Mouse (Mus musculus) hindlimb bud, embryonic 11.5 days (tissue): ENCODE data around the gene Rps6kc1.

Source experiments
- DNase-seq: peaks from one replicate; pipeline ENCODE4 v3.0.0-alpha.2; 2012; ENCODE audit warnings: low read depth, low spot score; ENCODE audit errors: extremely low spot score

The Rps6kc1 gene

DNA sequence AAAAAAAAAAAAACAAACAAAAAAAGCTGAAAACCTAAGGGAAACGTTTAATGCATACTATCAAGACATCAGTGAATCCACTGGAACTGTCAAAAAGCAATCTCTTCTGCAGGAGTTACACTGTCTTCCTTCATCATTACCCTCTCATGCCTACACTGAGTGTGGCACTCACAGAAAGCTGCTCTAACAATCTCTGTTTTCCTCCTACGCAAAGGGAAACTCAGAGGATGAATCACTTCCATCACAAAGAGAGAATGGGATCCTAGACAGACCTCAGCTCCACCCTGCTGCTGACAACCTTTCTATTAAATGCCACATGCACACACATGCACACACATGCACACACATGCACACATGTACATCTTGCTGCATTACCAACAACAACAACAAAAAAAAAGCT, 75.5 kb downstream of the Rps6kc1 start:
- no peak for DNase-seq

DNA sequence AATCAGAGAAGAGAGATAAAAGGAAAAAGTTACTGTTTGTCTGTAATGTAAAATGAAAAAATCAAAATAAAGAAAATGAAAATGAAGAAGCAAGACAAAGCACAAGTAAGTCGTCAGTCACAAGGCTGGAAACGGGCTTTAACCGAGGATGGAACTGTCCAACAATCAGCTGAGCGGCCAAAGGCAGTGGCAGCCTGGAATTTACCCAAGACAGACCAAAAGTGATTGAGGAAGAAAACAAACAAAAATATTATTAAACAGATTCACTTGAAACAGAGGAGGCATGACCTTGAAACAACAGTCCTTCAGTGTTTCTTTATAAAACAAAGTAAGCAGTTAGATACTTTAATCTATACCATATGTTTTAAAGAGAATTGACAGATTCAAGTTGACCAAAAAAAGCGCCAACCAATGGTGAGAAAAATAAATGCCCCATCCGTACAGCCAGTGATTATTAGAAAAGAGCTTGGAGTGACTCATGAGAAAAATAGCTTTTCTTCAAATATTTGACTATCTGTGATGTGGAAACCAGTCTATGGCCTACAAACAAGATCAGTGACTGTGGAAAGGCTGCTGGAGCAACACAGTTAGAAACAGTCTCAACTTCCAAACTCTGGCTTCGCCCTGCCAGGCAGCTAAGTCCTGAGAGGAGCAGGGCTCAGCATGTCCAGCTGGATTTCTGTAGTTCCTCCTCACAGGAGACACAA, 77.2 kb downstream of the Rps6kc1 start:
- no peak for DNase-seq

DNA sequence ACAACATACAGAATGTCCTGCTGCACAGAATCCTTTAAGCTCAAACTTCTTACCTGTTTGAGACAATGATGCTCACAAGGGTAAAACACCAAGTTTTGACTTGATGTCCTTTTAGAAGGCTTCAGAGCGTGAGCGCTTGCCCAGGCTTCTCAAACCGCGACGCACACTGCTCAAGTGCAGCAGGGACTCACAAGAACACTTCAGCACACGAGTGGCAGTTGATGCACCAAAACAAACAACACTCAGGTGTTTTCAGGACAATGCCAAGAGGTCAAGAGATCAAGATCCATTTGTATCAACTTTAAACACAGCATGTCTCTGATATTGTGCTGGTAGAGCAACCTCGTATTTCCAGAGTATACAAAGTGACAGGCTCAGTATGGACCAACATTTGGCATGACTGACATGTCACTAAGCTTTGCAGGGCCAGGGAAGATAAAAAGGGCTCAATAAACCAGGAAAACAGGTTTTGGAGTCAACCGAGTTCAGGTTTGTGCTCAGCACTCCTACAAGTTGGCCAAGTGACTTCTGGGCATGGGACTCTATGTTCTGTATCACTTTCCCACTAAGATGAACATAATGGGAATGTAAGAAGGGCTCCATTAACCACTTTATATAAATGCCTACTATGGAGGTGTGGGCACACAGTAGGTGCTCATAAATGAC, 78.5 kb downstream of the Rps6kc1 start:
- DNase-seq = no peak

DNA sequence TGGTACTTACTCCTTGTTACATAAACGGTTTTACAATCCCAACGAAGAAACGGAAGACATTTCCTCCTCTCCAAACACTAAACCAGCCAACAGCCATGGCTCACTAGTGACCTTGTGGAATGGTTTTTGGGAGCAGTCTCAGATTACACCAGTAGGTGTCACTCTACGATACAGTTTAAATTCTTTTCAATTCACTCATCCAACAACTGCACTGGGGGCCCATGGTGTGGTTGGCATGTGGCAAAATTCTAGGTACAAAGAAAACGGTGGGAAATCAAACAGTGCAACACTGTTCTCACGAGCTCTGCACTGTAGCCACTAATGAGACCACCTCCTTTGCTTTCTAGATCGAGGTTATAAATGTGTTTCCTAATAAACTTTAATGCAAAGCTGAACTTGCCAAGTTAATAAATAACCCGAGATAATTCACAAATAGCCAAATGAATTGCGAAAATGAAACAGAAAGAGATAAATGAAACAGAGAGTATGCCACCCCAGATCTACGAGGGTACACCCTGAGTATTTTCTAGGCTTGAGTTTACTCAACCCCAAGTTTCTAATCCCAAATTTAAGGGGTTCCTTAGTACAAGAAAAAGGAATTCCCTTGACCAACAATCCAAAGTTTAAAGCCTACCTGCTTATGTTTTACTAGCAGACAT, 79.6 kb downstream of the Rps6kc1 start:
- peak; percentile 67 for DNase-seq

DNA sequence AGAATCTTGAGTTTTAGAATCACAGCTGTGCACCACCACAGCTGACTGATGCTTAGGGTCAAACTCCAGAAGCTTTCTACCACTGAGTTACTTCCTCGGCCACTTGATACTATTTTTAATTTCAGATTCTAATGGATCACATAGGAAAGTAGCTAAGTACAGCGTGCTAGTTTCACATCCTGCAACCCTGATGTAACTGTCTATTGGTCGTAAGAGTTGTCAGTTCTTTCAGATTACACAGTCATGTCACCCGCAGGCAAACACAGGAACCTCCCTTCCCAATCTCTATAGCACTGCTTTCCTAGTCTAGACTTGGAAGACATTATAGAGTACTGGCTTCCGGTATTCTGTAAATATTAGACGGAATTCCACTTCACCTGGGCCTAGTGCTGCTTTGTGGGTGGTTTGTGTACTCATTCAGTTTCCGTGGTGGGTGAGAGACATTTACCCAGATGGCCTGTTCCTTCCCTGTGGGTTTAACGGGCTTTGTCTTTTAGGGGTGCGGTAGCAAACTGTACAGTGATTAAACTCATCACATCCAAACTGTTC, 85.0 kb downstream of the Rps6kc1 start:
- no peak for DNase-seq

DNA sequence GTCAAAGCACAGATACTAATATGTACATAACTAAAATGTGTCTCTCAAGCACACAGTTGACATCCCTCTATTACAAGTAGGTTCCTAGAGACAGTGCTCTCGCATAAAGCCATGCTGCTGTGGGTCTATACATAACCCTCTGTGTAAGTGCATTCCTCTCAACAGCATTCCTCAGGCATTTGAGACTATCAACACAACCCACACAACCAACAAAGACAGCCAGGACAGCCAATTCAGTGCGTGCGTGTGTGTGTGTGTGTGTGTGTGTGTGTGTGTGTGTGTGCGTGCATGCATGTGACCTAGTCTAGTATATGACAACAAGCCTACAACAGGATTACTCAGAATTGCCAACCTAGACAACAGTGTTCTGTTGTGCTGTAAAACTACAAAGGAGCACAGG, 87.8 kb downstream of the Rps6kc1 start:
- DNase-seq = no peak

DNA sequence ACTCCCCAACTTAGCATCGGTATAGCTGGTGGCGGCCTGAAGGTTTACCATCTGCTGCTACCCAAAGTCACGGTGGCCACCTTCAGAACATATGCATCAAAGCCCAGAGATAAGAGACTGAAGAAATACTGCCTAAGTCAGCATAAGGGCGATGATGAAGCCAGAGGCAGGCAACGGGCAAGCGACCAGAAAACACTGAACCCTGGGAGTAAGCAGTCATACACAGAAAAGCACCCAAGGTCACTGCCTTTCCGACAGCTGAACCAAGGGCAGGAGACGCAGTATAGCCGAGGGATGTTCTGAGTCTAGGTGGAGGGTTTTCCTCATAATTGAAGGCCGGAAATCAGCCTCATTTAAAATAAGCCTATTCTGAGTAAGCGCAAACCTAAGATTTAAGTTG, 95.4 kb downstream of the Rps6kc1 start:
- DNase-seq = no peak

DNA sequence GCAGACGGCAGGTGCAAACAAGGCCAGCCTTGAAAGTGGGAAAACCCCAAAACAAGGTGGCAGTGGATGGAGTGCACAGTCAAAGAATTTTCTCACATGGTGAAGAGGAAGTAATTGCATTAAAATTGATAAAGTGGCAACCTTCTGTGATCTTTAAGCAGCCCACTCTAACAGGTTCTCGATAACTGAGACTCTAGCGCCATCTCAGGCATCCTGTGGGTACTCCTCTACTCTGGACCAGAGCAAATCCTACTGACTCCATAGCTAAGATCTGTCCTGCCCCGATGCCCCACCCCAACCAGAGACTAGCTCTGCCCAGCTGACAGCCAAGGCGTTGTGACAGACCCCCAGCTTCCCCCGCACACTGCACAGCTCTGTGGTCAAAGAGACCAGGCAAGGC, 101.2 kb downstream of the Rps6kc1 start:
- no peak for DNase-seq

DNA sequence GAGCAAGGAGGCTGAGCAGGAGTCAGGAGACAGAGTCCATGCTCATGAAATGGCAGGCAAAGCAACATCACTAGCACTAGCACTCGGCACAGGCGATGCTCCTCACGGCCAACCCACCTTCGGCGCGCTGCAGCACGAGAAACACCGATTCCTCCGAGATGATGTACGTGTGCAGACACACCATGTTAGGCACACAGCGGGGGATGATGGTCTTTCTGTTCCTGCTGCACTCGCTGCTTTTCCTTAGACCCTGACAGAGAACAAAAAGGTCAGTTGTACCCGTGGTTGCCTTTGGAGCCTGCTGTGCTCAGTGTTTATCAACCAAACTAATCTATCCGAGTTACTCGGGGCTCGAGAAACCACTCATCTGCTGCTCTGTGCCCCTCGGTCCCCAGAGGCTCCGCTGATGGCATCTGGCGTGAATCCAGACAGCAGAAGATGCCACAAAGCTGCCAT, 102.8 kb downstream of the Rps6kc1 start:
- DNase-seq = no peak

DNA sequence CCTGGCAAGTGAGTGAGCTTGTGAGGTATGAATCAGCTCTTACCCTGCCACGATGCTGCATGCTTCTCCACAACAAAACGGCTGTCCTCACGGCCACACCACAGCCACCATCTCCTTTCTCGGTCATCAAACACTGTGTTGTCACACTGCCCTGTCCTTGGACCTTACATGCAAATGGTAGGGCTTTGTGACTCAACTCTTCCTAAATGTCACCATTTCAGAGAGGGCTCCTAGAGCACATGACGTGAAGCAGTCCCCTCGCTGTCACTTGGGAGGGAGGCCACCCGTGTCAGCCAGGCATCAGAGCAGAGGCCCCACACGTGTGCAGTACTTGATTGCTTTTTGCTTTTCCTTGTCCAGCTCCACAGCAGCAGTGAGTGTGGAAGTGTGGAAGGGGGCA, 104.8 kb downstream of the Rps6kc1 start:
- no peak for DNase-seq

DNA sequence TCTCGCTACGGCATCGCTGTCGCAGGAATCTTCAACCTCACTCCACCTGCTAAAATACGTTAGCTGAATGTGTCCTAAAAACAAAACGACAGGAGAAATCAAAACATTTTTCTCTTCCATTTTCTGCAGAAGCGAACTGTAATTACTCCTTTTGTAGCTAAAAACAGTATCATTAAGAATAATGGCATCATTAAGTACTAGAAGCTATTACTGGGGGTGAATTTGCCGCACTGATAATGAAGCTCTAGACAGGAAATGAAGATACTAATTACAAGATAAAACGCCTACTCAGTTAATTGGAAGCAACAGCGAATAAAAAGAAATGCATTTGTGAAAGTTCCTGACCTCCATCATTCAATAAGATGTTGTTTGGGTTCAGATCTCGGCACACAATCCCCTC, 112.9 kb downstream of the Rps6kc1 start:
- no peak for DNase-seq

DNA sequence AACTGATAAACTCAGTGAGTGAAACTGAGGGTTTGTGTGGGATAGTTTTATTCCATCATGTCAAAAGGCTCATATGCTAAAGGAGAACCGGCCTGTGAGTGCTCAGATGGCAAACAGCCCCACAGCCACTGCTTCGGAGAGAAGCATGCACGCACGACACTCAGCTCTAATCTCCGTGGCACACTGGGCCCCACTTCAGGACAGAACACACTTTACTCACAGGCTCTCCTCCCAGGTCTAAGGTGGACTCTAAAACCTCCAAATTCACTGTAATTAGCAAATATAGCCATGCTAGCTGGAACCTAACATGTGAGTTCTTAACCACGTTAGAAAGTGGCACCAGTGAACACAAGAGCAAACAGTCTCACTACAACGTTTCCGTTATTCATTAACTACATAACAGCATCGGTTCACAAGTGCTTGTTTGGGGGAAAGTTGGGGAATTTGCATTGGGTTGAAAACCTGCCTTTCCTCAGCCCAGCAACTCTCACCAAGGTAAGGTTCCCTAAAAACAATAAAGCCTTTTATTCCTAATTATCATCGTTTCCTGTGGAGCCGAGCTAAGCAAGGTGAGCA, 114.0 kb downstream of the Rps6kc1 start:
- no peak for DNase-seq

DNA sequence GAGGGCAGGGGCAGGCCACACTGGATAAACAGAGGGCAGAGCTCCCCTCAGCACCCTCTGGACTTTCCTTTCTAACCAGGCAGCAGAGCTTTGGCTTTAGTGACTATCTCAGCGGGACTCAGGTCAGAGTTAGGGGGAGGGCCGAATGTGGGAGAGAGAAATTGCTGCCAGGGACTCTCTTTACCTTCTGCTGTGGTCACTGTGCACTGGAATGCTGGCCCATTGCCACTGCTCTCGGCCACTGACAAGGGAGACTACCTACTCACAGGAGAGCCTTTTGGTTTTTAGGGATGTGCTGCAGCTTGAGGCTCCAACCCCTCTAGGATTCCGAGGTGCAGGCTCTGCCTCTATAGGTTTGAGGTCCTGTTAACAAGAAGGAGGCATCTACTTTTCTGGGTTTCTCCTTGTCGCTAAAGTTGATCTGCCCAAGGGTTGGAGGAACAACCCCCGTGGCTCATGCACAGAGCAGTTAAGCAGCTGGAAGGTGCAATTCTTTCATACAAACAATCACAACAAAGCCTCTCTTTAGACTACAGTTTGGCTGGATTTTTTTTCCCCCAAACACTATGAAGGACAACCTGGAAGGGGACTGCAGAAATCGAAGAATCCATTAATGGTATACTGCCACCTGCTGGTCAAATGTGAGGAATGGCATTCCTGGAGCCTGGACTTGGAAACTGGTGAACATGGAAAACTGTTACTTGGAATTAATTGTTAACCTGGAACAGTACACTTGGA, 114.7 kb downstream of the Rps6kc1 start:
- DNase-seq = peak; percentile 61

DNA sequence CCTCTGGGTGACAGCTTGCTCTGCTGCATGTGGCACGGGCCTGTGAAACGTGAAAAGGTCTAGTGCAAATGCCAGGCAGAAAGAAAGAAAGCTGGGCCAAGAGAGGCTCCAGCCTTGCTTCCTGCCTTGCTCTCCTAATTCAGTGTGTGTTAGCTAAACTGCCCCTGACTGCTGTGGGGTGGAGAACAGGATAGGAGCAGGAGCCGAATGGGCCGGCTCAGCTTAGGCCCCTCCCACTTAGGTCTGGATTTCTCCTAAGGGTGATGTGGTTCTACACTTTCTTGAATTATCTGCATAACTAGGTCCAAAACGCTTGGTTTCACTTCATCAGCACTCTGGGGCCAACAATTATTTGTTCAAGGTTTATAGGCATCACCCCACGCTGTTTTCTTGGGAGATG, 119.9 kb downstream of the Rps6kc1 start:
- DNase-seq = no peak

DNA sequence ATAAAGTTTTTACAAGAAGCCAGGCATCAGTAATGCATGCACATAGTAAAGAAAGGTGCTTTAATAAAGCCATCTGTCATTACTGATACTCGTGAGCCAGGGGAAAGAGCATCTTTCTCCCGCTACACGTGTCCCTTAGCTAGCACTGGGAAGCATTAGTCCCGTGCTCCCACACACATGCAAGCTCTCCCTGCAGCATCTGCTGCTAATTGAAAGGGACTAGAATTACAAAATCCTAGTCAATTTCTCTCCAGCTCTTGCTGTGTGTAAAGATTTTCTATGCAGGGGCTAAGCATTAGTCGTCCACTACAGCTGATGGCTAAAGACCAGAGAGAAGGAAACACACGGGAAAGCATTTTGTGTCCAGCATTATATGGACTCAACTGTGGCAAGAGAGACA, 120.8 kb downstream of the Rps6kc1 start:
- no peak for DNase-seq

DNA sequence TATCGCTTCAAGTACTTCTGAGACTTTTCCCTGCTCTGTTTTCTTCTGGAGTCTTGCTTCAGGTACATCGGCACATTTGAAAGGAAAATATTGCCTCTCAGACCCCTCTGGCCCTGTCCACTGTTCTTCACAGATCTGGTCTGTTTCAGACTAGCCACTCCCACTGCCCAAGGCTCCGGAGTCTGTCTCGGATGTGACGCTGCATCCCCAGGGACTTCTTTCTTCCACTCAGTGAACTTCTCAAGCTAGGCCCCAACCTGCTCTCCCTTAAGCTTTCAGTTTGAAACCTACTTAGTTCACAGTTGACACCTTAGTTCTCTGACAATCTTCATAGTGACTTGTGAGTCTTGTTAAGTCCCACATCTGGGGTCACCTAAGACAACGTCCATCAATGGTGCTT, 133.9 kb downstream of the Rps6kc1 start:
- DNase-seq = no peak

DNA sequence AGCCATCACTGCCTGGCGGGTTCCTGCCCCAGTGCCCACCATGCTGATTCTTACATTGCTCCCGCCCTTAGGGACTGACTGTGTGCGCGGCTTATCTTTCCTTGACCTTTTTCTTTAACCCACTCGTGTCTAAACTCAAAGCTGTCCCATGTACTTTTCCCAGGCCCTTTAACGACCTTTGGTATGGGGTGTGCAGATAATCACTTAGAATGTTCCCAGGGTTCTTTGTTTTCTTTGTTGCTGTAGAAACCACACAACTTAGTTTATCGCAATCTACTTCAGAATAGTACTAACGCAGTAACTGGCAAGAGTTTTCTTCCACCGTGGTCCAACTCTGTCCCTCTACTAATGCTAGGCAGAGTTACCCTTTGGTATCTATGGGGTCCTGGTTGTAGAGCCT, 135.3 kb downstream of the Rps6kc1 start:
- no peak for DNase-seq

DNA sequence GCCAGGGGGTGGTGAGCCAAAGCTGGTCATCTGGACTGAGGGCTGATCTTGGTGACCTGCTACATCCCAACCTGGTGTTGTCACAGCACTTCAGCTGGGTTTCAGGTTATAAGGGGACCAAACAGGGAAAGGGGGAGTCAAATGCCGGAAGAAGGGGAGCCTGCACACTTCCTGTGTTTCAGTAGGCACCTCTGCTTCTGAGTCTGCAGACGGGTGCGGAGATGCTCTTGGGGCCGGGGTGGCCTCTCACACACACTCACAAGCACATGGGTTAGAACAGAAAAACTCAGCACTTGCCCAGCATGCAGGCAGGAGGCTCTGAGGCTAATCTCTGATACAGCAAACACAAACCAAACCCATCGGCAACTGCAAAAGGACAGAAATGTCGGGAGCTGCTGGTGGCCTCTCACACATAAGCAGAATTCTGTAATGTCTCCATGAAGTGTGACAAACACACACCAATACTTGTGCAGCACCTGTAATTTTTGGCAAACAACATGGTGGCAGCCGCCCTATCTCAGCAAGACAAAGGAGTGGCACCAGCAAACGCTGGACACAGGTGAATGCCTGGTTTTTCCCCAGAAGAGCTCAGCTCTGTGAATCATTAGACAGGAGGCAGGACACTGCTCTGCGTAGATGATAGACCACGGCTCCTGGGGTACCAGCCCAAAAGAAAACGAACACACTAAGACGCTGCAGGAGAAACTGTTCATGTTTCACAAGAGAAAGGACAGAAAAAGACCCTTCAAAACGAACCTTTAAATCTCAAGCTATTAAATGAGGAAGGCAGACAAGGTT, 139.3 kb downstream of the Rps6kc1 start:
- no peak for DNase-seq

DNA sequence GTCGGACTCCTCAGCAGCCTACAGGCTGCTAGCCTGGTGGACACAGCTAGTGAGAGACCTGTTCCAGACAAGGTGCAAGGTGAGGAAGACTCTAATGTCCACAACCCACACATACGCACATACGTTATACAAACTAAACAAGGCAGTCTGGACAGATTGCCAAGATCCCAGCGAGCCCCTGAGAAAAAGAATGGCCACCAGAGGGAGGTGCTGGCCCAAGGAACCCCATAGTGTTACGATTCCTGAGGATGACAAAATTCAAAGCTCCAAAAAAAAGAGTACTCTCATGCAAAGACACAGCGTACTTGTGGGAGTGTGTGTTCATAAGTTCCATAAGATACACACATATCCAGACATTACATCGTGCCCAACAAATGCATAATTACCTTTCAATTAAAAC, 141.8 kb downstream of the Rps6kc1 start:
- no peak for DNase-seq

DNA sequence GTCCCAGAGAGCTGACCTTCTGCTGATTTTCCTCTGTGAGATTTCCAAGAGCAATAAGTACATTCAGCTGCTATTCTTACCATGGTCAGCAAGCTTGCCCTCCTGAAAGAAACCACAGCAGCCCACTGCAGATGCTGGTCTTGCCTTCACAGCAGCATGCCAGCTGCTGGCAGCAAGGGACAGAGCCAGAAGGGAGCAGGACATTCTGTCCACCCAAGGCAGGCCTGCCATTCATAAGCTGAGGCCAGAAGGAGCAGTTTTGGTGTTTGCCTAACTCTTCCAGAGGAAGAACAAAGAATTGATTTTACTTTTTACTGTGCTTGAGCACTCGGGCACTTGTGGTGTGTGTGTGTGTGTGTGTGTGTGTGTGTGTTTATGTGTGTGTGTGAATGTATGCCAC, 143.3 kb downstream of the Rps6kc1 start:
- DNase-seq = no peak
